Mouse (Mus musculus): ENCODE results near the gene F2.

Gene F2

DNA sequence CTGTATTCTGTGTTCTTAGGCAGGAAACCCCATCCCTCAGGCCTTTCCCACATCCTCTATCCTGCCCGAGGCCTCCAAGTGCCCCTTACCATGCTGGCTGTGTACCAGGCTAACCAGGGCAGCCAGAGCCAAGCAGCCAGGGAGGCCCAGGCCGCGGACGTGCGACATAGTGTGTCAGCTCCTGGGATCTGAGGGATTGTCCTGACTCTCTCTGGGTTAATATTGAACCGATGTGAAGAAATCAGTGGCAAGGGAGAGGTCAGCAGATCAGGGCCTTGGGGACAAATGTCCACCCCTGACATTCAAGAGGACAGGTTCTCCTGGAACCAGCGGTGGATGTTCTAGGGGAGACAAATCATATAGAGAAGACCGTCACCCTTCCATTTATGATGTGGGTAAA is at the start of gene F2:
Gene F2, minus strand, starts transcription at position 186 of the 400 bp plus-strand sequence.
- no peak for DNase-seq

DNA sequence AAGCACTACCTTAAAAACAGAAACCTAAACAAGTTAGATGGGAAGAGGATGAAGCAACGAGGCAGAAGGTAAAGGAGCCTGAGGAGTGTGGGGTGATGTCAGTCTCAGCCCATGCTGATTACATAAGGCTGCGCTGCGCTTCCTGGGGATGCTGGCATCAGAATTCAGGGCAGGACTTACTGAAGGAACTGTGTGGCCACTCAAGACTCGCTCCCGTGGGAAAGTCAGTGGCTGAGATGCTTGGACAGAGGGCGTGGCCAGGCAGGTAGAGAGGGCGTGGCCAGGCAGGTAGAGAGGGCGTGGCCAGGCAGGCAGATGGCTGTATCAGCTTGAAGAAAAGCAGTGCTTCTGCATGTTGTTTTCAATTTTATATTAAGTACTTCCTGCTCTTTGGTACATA is 47.7 kb upstream of the F2 start:
- DNase-seq, result peak; percentile 43

DNA sequence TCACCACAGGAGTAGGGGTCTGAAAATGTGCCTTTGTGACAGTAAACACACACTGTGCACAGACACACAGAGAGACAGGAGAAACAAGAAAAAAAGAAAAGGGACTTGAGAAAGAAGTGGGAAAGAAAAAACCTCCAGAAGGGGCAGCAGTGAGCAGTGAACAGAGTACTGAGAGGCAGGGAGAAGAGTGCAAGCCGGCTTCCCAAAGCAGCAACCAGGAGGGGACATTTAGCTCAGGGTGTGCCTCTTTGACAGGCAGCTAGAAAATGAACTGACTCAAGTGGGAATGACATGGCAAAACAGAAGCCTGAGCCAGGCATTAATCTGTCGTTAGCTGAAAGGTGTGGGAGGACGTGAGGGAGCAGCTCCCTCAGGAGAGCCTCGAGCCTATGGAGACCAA is 46.6 kb upstream of the F2 start:
- DNase-seq, result peak; percentile 76

DNA sequence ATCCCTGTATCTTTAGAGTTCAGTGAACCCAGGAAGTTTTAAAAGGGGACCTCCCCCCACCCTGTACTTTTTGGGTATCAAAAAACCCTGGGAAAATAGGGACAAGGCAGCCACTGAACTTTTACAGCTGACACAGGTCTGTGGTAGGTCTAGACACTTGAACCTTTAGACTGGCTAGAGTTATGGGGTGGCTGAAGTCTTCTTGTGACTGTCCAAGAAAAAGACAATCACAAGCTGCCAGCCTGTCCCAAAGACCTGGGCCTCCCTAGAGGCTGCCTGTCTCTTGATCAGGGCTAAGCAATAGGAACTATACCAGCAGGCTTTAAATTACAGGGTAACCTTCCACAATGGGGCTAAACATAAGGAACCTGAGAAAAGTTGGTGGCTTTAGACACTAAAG is 40.7 kb upstream of the F2 start:
- no peak for DNase-seq

DNA sequence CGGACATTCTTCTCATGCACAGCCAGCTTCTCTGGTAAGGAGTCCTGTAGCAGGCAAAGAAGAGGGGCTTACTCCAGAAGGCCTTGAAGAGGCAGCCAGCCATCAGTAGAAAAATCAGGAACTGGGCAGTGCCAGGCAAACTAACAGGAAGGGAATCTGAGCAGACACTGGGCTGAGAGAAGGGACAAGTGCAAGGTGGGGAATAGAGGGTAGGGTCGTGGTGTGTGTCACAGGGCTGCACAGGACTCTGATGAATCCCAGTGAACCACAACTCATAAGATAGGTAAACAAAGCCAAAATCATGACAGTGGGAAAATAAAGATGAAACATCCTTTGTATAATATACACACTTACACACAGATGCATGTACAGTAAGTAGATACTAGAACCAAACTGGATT is 40.2 kb upstream of the F2 start:
- DNase-seq, result no peak

DNA sequence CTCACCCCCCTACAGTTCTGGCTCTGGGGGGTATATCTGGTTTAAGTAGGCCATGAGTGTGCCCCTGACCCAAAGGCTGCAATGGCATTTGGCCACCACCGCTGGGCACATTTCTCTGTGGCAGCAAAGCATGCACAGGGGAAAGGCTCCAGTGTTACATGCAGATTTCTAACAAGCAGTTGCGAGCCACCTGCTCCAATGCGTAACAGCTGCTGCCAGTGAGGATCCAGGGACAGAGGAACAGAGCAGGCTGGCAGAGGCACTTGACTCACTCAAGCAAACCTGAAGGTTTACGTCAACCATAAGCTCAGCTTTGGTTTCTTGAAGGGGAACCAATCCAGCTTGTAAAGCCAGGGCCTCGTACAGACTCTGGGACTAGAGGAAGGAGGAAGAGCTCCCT is 38.7 kb upstream of the F2 start:
- peak; percentile 63 for DNase-seq

DNA sequence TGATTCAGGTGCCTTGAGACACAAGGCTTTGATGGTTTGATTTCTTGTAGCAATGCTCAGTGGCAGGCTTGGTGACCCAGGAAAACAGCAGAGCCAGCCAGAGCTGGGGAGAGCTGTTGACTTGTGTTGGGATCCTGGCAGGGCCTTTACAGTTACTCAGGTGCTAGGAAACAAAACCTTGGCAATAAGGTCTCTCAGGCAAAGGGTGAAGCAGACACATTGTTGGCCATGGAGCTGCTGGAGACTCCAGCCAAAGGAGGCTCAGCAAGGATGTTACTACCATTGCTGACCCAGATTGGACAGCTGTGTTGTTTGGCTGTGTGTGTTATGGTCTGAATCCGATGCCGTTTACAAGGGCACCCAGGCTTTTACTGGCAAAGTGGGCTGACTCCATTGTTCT is 37.4 kb upstream of the F2 start:
- DNase-seq, result no peak

DNA sequence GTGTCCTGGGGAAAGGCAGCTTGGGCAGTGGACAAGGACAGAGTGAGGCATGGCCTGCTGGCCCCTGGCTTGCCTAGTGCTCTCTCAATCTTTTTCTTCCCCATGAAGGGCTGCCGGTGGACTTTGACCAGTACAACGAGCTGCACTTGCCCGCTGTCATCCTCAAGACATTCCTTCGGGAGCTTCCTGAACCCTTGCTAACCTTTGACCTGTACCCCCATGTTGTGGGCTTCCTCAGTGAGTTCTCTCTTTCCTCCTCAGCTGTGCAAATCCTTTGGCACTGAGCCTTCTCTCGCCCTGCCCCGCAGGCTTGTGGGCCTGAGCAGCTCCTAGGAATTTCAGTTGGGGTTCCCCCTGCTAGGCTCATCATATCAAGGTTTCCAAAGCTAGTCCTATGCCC is 33.8 kb upstream of the F2 start:
- no peak for DNase-seq

DNA sequence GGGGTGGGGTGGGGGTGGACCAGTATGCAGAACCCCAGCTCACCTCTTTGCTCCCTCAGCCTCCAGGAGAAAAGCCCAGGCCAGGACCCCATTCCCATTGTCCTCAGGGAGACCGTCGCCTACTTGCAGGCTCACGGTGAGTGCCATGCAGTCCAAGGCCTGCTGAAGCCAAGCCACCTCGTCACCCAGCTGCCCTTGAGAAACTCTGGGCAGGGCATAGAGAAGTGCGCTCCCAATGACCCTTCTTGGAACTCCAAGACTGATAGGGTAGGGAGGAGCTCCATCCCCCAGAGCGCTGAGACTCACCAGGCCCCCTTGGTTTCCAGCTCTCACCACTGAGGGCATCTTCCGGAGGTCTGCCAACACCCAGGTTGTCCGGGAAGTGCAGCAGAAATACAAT is 33.1 kb upstream of the F2 start:
- DNase-seq, result no peak

DNA sequence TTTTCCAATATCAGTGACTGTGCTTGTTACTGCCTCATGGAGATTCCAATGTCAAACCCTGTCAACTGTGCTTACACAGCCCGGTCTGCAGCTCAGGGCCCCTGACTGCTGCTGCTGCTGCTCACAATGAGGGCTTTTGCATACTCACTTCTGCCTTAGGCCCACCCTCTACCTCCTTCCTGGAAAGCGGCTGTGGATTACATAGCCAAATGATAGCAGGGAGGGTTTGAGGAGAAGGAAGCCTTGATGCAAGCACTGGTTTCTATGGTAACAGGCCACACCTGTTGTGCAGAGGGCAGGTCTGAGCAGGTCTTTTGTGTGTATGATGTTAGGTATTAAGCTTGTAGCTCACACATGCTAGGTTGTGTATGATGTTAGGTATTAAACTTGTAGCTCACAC is 31.5 kb upstream of the F2 start:
- DNase-seq, result no peak

DNA sequence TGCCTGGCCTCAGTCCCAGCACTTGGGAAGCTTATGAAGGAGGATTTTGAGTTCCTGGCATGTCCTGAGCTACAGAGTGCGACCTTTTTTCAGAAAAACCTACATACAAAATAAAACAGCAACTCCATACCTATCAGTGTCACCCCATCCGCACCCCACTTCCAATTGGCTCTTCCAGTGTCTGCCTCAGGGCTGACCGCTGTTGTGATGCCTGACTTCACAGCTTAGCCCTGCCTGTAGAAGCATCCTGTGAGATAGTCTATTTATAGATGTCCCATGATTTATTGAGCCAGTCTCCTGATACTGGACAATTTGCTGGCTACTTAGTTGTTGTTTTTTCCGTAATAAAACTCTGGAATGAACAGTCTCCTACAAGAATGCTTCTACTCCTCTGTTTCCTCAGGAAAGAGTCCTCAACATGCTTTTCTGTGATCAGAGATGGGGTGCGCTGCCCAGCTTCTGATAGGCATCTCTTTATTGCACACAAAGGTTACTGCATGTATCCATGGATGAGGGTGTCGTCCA is 30.2 kb upstream of the F2 start:
- DNase-seq, result no peak

DNA sequence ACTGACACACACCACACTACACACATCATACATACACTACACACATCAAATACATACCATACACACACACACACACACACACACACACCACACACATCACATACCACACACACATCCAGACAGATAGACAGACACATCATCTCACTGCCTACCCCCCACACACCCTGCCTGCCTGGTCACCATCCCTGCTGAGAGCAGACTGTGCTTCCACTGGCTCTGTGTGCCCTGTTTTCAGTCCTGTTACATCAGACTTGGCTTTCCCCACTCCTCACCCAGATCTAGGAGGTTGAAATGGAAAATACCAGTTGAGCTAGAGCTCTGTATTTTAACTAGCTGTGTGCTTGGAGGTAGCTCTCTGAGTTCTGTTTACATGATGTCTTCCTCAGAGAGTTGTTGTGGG is 28.6 kb upstream of the F2 start:
- DNase-seq, result no peak

DNA sequence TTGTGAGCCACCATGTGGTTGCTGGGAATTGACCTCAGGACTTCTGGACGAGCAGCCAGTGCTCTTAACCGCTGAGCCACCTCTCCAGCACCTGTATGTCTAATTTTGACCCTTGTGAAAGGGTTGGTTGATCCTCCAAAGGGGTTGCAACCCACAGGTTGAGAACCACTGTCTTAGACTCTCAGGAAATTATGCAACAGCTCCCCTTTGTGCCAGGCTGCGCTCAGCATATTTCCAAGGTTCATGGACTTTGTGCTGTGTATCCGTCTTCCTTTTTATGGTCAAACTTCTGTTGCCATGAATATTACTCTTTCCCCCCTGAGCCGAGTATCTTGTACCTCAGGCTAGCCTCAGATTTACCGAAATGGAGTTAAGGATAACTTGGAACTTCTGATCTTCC is 24.8 kb upstream of the F2 start:
- DNase-seq, result no peak

DNA sequence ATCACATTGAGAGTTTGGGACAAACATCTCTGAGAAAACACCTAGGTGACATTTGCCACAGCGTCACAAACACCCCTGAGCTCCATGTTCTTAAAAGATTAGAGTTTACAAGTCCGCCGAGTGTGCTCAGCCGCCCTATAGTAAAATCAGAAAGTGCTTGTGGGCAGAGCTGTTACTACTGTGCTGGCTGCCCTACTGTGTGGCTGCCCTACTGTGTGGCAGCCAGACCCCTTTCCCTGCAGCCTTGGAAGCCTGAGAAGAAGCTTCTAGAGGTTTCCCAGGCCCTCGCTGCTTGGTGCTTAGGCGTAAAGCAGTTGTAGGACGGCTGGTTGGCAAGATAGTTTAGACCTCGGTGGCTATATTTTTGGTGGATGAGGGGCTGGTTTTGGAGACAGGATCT is 23.4 kb upstream of the F2 start:
- no peak for DNase-seq

DNA sequence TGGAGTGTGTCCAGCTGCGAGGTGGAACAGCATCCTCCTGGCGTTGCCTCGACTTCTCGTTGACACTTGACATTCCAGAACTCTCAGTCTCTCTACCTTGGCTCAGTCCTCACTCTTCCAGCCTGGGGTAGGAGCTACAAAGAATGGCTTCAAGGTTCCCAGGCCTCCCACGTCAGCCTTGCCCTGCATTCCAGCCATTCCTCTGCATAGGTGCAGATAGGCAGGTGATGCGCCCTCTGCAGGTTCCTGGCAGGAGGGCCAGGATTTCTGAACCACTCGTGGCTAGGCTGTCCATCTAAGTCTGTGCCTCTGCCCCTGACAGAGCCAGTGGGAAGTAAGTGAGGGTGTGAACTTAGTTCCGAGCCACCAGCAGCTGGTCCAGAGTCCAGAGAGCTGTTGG is 20.6 kb upstream of the F2 start:
- no peak for DNase-seq

DNA sequence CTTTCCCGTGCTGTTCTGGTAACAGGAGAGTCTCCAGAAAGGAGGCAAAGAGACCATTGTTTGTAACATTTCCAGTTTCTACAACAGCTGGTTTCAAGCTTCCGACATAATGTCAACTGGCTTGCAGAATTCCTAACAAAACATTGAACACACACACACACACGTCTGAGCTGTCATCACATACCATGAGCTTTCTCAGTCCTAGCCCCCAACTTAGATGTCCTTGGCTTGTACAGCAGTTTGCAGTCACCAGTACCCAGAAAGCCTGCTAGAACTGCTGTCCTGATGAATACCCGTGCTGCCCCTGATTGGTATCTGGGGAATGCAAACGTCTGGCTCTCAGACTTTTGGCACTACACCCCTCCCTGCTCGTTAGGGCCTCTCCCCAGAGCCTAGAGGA is 19.6 kb upstream of the F2 start:
- DNase-seq, result no peak

DNA sequence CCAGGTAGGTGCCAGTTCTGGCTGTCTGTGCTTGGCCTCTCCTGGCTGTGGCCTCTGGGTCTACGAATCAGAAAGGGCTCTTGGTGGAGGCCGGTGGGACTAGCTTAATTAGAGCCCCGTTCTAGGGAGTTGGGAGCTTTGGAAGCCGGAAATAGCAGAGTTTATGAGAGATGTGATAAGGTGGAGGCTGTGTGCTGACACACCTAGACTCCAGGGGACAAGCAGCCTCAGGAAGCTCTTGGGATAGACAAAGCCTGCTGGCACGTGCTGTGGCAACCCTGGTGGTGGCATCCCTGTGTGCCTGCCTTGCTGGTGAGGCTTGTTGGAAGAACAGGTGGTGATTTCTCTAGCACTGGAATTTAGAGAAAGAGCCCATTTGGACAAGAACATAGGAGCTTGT is 19.2 kb upstream of the F2 start:
- DNase-seq, result no peak

DNA sequence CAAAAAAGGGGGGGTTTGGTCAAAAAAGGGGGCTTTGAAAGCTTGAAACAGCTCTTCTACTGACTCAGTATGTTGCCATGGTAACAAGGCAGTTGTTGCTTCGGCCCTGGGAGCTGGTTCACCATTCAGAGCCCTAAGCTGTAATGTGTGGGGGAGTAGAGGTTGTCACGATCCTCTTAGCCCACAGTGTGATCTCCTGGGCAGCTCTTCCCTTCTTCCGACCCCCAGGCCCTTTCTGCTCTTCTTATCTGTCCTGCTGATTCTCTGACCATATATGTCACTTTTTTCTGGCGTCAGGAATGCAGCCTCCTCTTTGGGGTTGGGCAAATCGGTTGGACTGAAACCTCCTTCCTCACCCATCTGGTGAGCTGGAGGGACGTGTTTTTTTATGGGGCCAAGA is 16.6 kb upstream of the F2 start:
- DNase-seq, result peak; percentile 52

DNA sequence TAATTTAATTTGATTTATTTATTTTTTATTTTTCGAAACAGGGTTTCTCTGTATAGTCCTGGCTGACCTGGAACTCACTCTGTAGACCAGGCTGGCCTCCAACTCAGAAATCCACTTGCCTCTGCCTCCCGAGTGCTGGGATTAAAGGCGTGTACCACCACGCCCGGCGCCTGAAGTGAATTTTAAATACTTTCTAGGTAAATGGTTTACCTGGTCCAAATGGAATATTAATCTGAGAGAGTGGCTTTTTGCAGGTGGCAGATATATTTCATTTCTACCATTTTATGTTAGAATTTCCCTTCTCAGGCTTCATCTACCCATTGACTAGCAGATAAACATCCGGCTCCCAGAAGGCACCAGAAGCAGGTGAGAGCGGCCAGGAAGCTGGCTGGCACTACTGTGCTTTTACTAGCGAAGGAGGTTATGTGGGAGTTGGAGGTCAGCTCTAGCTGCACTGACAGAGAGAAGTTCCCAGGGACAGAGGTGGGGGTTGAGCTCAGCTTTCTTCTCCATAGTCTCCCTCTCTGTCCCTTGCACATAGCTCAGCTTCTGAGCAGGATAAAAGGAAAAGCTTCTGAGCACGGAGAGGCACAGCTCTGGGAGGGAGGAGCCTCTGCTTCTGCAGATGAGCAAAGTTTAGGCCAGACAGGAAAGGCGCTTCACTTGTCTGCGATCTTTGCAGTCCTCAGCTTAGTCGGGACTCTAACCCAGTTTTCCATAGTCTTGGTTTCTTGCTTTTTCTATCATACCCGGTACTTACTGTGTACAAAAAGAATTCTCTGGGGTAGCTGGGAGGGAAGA is 15.4 kb upstream of the F2 start:
- no peak for DNase-seq

DNA sequence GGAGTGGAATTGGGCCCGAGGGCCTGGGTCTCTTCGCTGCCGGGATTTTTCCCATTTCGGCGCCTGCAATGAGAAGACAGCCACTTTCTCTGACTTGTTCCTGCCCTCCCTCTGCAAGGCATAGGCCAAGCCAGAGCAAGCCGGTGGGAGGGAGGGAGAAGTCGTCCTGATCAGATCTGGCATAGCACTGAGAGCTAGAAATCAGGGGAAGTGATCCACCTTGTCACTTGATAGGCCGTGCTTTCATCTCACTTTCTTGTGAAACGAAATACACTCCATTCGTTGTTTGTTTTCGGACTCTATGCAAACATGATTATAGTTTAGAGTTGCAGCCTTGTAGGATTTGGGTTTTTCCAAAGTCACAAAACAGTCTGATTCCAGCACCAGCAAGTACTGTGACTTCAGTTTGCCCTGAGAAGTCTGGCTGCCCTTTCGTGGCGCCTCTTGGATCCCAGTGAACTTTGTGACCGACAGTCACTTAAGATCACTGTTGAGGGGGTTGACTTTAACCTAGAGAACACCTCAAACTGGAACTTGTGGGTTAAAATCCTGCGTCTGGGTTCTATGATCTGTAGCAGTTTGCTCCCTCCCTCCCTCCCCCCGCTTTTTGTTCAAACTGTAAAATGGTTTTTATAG is 14.3 kb upstream of the F2 start:
- DNase-seq, result no peak

DNA sequence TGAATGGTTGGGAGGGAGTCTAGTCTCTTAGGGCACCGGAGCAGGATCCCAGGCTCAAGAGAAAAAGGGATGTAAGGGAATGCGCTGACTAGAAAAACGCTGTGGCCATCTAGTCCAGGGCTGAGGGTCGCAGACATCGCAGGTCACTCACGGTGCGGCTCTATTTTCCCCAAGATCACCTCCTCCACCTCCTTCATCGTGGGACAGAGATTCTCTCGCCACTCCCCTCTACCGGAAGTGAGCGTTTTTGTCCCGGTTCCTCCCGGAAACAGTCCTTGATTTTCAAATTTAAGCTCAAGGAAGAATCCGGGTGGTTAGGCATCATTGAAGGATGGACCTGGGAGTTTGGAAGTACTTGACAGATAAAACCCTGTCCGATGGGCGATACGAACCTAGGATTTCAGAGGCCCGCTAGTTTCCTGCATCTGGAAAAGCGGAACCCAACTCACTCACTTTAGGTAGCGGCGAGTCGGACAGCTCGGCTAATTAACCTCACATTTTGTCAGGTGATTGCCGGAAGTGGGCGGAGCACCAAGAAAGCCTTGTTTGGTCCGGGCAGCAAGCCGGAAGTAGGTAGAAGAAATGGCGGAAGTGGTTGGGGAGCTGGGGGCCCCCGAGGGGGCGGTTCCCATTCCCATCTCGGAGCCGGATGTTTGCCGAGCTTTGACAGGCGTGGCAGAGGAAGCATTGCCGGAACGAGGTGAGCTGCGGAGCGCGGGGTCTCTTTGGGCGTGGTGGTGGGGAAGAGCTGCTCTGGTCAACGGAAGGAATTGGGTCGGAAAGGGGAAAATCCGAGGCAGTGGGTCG is 13.5 kb upstream of the F2 start, which contains the start of the genes Zfp408 and Arhgap1:
Gene Zfp408, minus strand, starts transcription at position 239 of the 807 bp plus-strand sequence.
Gene Arhgap1, plus strand, starts transcription at position 308 of the 807 bp plus-strand sequence.
- DNase-seq, result peak; percentile 96

DNA sequence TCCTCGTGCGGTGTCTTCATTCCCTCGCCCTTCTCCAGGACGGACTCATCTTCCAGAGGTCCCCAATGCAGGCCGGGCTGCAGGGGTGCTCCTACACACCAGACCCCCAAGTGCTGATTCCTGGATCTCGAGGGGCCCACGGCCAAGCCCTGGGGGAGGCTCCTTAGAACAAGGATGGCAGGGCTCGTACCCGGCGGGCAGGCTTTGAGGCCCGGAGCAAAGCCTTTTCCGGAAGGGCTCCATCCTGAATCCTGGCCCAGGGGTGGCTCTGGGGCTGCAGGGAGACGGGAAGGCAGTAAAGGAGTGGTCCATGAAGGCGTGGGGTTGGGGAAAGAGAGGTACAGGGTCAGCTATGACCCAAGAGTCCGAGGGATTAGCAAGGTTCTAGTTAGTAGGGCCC is 12.9 kb upstream of the F2 start:
- no peak for DNase-seq

DNA sequence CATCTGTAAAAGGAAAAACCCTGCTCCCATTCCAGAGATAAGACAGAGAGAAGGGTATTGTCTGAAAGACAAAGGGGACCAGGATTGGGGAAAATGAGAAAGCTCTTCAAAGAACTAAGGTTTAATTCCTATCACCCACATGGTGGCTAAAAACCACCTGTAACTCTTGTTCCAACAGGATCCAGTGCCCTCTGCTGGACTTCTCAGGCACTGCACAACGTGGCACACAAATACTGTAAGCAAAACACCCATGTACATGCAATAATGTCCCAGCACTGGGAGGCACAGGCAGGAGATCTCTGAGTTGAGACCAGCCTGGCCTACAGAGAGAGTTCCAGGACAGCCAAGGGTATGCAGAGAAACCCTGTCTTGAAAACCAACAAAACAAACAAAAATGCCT is 10.5 kb upstream of the F2 start:
- no peak for DNase-seq

DNA sequence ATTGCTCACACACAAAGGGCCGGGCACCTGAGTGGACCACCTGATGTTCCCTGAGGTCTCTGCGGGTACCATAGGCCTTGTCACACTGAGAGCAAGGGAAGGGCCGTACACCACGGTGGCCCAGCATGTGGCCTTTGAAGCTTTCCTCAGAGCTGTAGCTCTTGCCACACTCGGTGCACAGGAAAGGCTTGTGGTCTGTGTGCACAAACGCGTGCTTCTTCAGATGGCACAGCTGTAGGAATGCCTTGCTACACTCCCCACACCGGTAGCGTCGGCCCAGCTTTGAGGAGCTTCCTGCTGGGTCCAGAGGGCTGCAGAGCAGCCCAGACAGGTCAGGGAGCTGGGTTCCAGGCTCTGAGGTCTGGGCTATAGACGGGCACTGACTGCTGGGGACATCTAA is 9.6 kb upstream of the F2 start:
- DNase-seq, result no peak
